Mouse (Mus musculus): ENCODE results near the gene Cphx1. TPM values are rescaled to one million over a fixed set of nuclear protein-coding genes. Genes with fewer than 3 reads are reported as not detected.

Cphx1 gene
- total RNA-seq (2023), result not detected

DNA sequence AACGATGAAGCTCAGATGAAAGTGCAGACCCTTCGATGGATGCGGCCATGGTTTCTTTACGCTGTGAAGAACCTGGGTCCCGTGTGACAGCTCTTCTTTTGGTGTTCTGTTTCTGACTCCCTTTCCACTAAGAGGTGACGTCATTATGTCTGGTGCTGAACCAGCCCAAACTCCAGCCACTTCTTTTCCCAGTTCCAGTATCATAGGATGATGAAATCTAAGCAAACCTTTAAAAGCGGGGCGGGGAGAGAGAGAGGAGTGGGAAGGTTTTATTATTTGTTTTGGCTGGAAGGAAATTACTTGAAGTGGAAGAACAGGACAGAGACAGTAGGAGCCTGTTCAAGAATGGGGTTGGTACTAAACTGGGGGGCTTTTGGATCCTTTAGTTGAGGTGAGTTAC is at the start of gene Cphx1:
Gene Cphx1 (plus strand): TSS at position 301 of the 400 bp plus-strand sequence.

DNA sequence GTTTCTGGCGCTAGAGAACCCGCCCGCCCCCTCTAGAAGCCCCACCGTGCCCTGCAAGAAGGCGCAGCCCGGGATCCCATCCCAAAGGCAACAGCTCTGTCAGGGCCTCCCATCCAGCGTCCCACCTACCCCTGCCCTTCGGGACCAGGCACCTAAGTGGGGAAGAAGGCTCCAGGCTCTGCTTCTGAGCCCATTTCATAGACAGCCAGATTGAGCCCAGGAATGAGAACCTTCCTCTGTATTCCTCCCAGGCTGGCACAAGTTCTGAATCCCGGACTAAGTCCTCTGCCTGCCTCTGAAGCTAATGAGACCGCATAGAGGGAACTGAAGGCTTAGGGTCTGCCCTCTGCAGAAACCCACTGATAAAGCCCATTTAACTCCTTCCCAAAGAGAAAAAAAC is 35.1 kb upstream of the Cphx1 start, which contains the start of gene Plac9a:
Gene Plac9a (minus strand): TSS at position 101 of the 400 bp plus-strand sequence.

DNA sequence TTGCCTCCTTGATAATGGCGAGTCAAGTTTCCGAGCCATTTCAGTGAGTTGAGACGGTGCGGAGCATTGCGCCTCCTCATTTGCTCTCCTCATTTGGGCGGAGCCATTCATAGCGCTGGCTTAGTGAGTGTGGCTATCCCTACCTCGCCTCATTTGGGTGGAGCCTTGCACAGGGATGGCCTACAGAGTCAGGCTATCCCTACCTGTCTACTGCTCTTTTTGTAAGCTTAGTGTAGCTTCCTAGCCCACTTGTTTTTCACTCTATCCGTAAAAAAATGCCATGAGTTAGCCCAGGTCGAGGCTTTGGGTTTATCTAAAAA is 10.6 kb upstream of the Cphx1 start, which contains the start of gene Tmem254a:
Gene Tmem254a (minus strand): TSS at position 111 of the 320 bp plus-strand sequence.

DNA sequence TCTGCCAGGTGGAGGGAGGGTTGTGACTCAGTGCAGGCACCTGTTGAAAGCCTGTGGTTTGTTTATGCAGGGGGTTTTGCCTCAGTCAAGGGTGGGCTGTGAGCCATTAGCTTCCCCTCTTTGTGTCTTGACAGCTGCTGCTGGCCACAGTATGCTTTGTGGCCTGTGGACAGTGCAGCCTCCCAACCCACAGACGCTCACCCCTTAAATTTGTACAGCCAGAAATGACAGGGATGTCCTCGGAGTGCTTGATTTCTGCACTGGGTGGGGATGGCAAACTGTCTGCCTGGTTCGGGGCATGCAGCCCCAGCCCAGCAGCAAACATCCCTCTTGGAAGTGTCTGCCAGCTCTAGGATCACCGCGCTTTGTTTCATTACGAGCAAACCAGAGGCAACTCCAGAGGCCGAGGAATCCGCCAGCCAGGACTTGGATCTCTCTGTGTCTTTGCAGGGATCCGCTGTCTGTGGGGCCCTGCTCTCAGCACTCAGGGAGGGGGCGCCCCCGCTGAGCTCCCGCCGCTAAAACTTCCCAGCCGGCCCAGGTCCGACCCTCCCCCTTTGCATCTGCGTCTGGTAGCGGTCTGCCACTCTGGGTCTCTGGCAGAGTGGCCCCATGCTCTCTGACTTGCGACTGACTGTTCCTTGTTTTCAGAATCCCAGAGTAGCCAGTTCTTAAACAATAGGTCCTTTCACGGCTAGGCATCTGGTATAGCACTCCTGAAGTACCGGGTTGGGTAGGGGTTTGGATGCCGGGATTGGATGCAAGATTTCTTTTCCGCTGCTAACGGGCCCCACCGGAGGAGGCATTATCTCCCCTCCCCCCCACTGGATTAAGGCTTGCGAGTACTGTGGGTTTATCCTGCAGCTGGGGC is 40.5 kb downstream of the Cphx1 start, which contains the start of gene Duxbl1:
Gene Duxbl1 (plus strand): TSS at position 207 of the 871 bp plus-strand sequence.

Other genes with a start within 250 kb of the Cphx1 start
- 10 to 100 TPM; 26.7 to 28.9 TPM for gene Ppif, start 244.2 kb upstream of the Cphx1 start, total RNA-seq (2023)
- 10 to 100 TPM; 23.4 to 25.5 TPM for gene Zcchc24, start 169.3 kb upstream of the Cphx1 start, total RNA-seq (2023)
- 10 to 100 TPM; 85.7 to 92.5 TPM for gene Anxa11, start 96.1 kb upstream of the Cphx1 start, total RNA-seq (2023)
- not detected for gene Plac9a, start 35.2 kb upstream of the Cphx1 start, total RNA-seq (2023)
- 1 to 10 TPM; 7.0 to 9.6 TPM for gene Tmem254a, start 10.6 kb upstream of the Cphx1 start, total RNA-seq (2023)
- gene Duxbl1, start 40.3 kb downstream of the Cphx1 start, total RNA-seq (2023), result not detected
- not detected for gene Gm9780, start 104.4 kb downstream of the Cphx1 start, total RNA-seq (2023)
- gene Tmem254c, start 129.1 kb downstream of the Cphx1 start, total RNA-seq (2023), result 10 to 100 TPM; 19.5 to 19.8 TPM
- gene Cphx2, start 143.2 kb downstream of the Cphx1 start, total RNA-seq (2023), result not detected
- not detected for gene Cphx3, start 144.0 kb downstream of the Cphx1 start, total RNA-seq (2023)
- not detected for gene Duxbl2, start 180.0 kb downstream of the Cphx1 start, total RNA-seq (2023)
- gene Plac9b, start 244.2 kb downstream of the Cphx1 start, total RNA-seq (2023), result not detected

Measured in B cell, adult 67 days (primary cell).